Mouse (Mus musculus): ENCODE measurements around the gene Hmga2. TPM values are rescaled to one million over a fixed set of nuclear protein-coding genes. Genes with fewer than 3 reads are reported as not detected.
"Not testable (repeated sequence)": the region's sequence is repeated elsewhere in the genome, so short reads cannot be mapped to it uniquely, and the experiment has no call there.

Gene Hmga2
- polyA plus RNA-seq, 3 experiments from 2014 or later, result 0.16 to 0.59 TPM; not detected in 1

- ATAC-seq, result no peak
Observed at GRCm38 (mm10) chr10:120339324-120339723, 136.9 kb downstream of the Hmga2 start.

- ATAC-seq, result no peak
Observed at GRCm38 (mm10) chr10:120338841-120339240, 137.4 kb downstream of the Hmga2 start.

- not testable (repeated sequence) for ATAC-seq
Observed at GRCm38 (mm10) chr10:120338431-120338830, 137.8 kb downstream of the Hmga2 start.

GRCm38 (mm10) chr10:120327946-120328345 is 148.3 kb downstream of the Hmga2 start:
- ATAC-seq, result no peak

GRCm38 (mm10) chr10:120323584-120324203 is 152.6 kb downstream of the Hmga2 start:
- peak; percentile 54 for ATAC-seq

- ATAC-seq, result no peak
Observed at GRCm38 (mm10) chr10:120322815-120323214, 153.5 kb downstream of the Hmga2 start.

GRCm38 (mm10) chr10:120319614-120320013 is 156.7 kb downstream of the Hmga2 start:
- ATAC-seq, result no peak

Other genes with a start within 250 kb of the Hmga2 start
- gene Llph, start 249.4 kb downstream of the Hmga2 start, polyA plus RNA-seq (2017; shearing (Covaris generic)), result 10 to 100 TPM; 69.8 to 87.7 (median 80.8) TPM

Measured in inflammation-experienced regulatory T-cells, adult 6 months (primary cell).